Mouse (Mus musculus) ES-E14 (cell line): ENCODE data around the gene Ss18l2.

Experiments used
- ZC3H11A ChIP-seq: IDR thresholded peaks from 2 replicates; pipeline ENCODE4 v1.6.1; 2012; ENCODE audit warnings: low read depth, mild to moderate bottlenecking, inconsistent platforms, low read length, borderline replicate concordance
- ZNF384 ChIP-seq: IDR thresholded peaks from 2 replicates; pipeline ENCODE4 v1.6.1; 2012; ENCODE audit warnings: low read depth, low read length, inconsistent platforms

GRCm38 (mm10) chr9:121761787-121762186, 51.7 kb downstream of the Ss18l2 start:
- no peak for TF ChIP-seq ZC3H11A
- no peak for TF ChIP-seq ZNF384
